Mouse (Mus musculus) limb, embryonic 14.5 days (tissue): ENCODE results near the gene Lgr4. TPM values are rescaled to one million over a fixed set of nuclear protein-coding genes. Genes with fewer than 3 reads are reported as not detected.

ENCODE experiments used
- ATAC-seq: fragments of 200-750 bp; cut with Nextera tagmentation; 2 replicates; pipeline ENCODE4 v1.8.0; 2017; ENCODE audit warnings: low read depth, moderate number of reproducible peaks, moderate TSS enrichment; ENCODE audit not compliant: low FRiP score
- DNase-seq: peaks from one replicate; pipeline ENCODE4 v3.0.0-alpha.2; 2015; ENCODE audit warnings: low spot score
- H3K27ac ChIP-seq: fragments of 300-500 bp; sonication (generic); replicated peaks from 2 replicates; pipeline ENCODE4 v1.5.1; 2014; ENCODE audit warnings: low read depth, mild to moderate bottlenecking, low read length, moderate library complexity, mixed read lengths
- H3K27me3 ChIP-seq: fragments of 300-500 bp; sonication (generic); 2 replicates; pipeline ENCODE4 v1.6.1; 2014; ENCODE audit warnings: low read length, mixed read lengths; ENCODE audit not compliant: control insufficient read depth, insufficient read depth
- H3K36me3 ChIP-seq: fragments of 300-500 bp; sonication (generic); 2 replicates; pipeline ENCODE4 v1.6.1; 2014; ENCODE audit warnings: mild to moderate bottlenecking, low read length, moderate library complexity, mixed read lengths; ENCODE audit not compliant: control insufficient read depth, insufficient read depth
- H3K4me1 ChIP-seq: fragments of 300-500 bp; sonication (generic); 2 replicates; pipeline ENCODE4 v1.6.1; 2014; ENCODE audit warnings: antibody characterized with exemption, low read length, mixed read lengths; ENCODE audit not compliant: control insufficient read depth, insufficient read depth
- H3K4me2 ChIP-seq: fragments of 300-500 bp; sonication (generic); replicated peaks from 2 replicates; pipeline ENCODE4 v1.6.1; 2014; ENCODE audit warnings: low read depth, mild to moderate bottlenecking, low read length, moderate library complexity; ENCODE audit not compliant: severe bottlenecking
- H3K4me3 ChIP-seq: fragments of 300-500 bp; sonication (generic); replicated peaks from 2 replicates; pipeline ENCODE4 v1.5.1; 2014; ENCODE audit warnings: low read length
- H3K9ac ChIP-seq: fragments of 300-500 bp; sonication (generic); 2 replicates; pipeline ENCODE4 v1.6.1; 2014; ENCODE audit warnings: mild to moderate bottlenecking, low read depth, low read length, moderate library complexity; ENCODE audit not compliant: severe bottlenecking
- H3K9me3 ChIP-seq: fragments of 300-500 bp; sonication (generic); 2 replicates; pipeline ENCODE4 v1.6.1; 2016; ENCODE audit warnings: low read length; ENCODE audit not compliant: control insufficient read depth
- POLR2A ChIP-seq: fragments of 200-500 bp; IDR thresholded peaks from 2 replicates; pipeline ENCODE4 v1.8.0; 2012; ENCODE audit warnings: inconsistent platforms, mild to moderate bottlenecking, moderate library complexity, borderline replicate concordance; ENCODE audit not compliant: insufficient read depth, insufficient read length; ENCODE audit errors: extremely low read depth
- WGBS: fragments of 180-500 bp; shearing (Covaris S2); extraction: QIAGEN DNeasy Blood & Tissue Kit; methylation state at CpG from one replicate; pipeline ENCODE4 v1.1.7; 2014; 5-methylcytosine and 5-hydroxymethylcytosine counted together
- polyA plus RNA-seq, 2 experiments: library from polyadenylated mRNA; depleted of rRNA in 1 of 2; stranded (reverse) in 1 of 2; unstranded in 1 of 2; fragments of >200 nt; fragmentation: Nextera tagmentation in 1 of 2; extraction: Ambion mirVana in 1 of 2; gene quantifications; 2 replicates each; pipeline versions ENCODE4 v1.2.1 to v1.2.3; 2012 to 2014

Gene Lgr4
- polyA plus RNA-seq, 2 experiments: 27.8 to 32.3 TPM

DNA sequence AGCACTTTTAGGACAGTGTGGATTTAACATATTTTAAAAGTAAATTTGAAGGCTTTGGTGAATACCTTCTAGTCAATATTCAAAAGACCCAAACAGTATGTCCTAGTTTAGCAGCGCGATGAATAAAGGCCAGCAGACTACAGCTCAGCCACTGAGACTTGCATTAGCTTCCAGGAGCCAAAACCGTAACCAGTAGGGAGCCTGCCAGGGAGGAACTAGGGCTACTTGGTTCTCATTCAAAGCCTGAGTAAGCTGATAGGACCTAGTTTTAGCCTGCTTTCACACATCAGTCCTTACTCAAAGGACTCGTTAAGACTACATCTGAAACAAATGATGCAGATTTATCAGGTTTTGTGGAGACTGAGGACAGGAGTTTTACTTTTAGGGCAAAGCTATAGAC lies 102.2 kb downstream of the Lgr4 start:
- WGBS: 83% methylated on average over 4 of the region's 4 CpGs
- Histone ChIP-seq H3K27ac (no peak overlapping the region), H3K9ac (0 out of 2 replicates have a peak overlapping the region, but pooled peaks have one; percentile 34), H3K4me3 (0 out of 2 replicates have a peak overlapping the region, but pooled peaks have one; percentile 5), H3K27me3 (no peaks in the 10 kb centered on the region), H3K36me3 (peaks cover 12% of the 10 kb centered on the region), H3K9me3 (no peaks in the 10 kb centered on the region), H3K4me1 (peaks cover 20% of the 10 kb centered on the region), H3K4me2 (peak overlapping the region; percentile 82; the same call in 1 of the 2 replicates)
- TF ChIP-seq POLR2A: no peak
- ATAC-seq: no peak
- no peak for DNase-seq

DNA sequence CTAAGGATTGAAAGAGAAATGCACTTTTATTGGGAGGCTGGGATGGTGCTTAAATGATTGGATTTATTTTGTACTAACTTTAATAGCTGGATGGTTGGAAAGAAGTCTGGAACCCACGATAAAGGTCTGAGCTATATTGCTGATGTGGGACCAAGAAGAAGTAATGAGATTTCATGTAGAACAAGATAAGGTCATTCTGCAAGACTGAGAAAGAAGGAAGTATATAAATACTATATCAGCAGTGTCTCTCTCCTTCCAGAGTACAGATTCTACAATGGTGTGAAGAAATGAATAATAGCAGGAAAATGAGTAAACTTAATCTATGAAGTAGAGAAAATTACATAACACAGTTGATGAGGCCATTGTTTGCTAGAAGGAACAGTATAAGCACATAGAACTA lies 103.0 kb downstream of the Lgr4 start:
- Histone ChIP-seq H3K27me3 (no peaks in the 10 kb centered on the region), H3K4me1 (peaks cover 20% of the 10 kb centered on the region), H3K27ac (no peak overlapping the region), H3K4me3 (no peak overlapping the region), H3K36me3 (peaks cover 12% of the 10 kb centered on the region), H3K9me3 (no peaks in the 10 kb centered on the region), H3K9ac (no peak overlapping the region), H3K4me2 (peak overlapping the region; percentile 13; the same call in 1 of the 2 replicates)
- DNase-seq (no peak), ATAC-seq (no peak)
- WGBS: 90% methylated on average over 1 of the region's 1 CpGs
- TF ChIP-seq POLR2A: no peak

DNA sequence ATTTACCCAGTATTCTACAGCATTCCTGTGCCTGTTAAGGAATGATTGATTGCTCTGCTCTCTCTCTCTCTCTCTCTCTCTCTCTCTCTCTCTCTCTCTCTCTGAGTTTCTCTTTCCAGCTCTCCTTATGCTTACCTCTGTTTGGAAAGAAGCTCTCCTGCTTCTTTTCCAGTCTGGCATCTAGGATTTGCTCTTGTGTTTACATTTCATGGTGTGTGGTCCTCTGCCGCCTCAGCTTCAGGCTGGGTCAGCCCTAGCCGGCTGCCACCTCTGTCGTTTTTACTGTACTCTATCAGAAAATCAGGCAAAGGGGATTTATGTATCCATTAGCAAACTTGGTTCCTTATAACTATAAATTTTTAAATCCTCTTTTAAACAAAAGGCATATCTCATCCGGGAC lies 118.8 kb downstream of the Lgr4 start:
- Histone ChIP-seq H3K4me2 (no peak overlapping the region), H3K4me1 (peaks cover 26% of the 10 kb centered on the region), H3K9ac (peak overlapping the region; percentile 26; the same call in 1 of the 2 replicates), H3K27ac (0 out of 2 replicates have a peak overlapping the region, but pooled peaks have one; percentile 6), H3K9me3 (no peaks in the 10 kb centered on the region), H3K36me3 (peaks cover 4% of the 10 kb centered on the region; the same call in 1 of the 2 replicates), H3K27me3 (no peaks in the 10 kb centered on the region), H3K4me3 (no peak overlapping the region)
- no peak for TF ChIP-seq POLR2A
- peak; percentile 54; the same call in 1 of the 2 replicates for ATAC-seq
- DNase-seq: no peak
- WGBS: 16% methylated on average over 4 of the region's 4 CpGs

DNA sequence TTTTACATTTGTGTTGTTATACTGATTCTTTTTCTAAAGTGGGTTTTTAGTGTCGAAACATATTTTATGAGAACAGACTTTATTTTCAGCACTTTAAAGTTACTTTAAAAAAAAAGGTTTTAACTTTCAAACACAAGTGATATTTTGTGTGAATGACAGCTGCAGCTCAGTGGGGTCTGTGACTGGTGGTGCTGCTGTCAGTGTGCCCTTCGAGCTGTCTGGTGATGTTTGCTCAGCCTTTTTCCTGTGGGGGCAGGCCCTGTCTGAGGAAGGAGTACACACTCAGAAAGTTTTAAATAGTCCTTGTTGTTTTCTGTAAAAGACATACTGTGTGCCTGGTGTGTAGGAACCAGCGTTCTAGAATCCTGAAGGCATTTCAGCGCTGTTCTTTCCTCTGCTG lies 119.2 kb downstream of the Lgr4 start:
- H3K4me3 ChIP-seq: no peak overlapping the region
- no peak overlapping the region for H3K9ac ChIP-seq
- WGBS: 54% methylated on average over 4 of the region's 4 CpGs
- peak overlapping the region; percentile 65; the same call in 1 of the 2 replicates for H3K27ac ChIP-seq
- DNase-seq: no peak
- ATAC-seq: peak; percentile 65; the same call in 1 of the 2 replicates
- no peak for TF ChIP-seq POLR2A
- H3K27me3 ChIP-seq: no peaks in the 10 kb centered on the region
- no peaks in the 10 kb centered on the region for H3K9me3 ChIP-seq
- H3K4me1 ChIP-seq: peaks cover 26% of the 10 kb centered on the region
- no peak overlapping the region for H3K4me2 ChIP-seq
- H3K36me3 ChIP-seq: peaks cover 4% of the 10 kb centered on the region; the same call in 1 of the 2 replicates

DNA sequence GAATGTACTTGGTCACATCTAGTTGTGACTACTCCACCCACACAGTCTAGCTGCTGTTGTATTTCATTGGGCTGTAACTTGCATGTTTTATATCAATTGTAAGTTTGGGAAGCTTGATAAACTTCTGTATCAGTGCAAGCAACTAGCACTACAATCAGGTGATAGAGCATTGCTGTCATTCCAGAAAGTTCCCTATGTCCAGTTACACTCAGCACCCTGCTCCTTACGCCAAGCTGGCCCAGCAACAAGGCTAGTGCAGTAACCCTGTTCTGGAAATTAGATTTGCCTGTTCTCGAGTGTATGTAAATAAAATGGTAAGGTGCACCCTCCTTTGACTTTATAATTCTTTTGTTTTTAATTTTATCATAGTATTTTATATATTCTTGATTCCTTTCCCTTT lies 119.8 kb downstream of the Lgr4 start:
- no peak overlapping the region for H3K4me3 ChIP-seq
- H3K4me1 ChIP-seq: peaks cover 26% of the 10 kb centered on the region
- no peaks in the 10 kb centered on the region for H3K9me3 ChIP-seq
- 79% methylated on average over 2 of the region's 2 CpGs for WGBS
- DNase-seq (no peak), ATAC-seq (no peak)
- H3K27ac ChIP-seq: peak overlapping the region; percentile 65; the same call in 1 of the 2 replicates
- no peaks in the 10 kb centered on the region for H3K27me3 ChIP-seq
- no peak overlapping the region for H3K4me2 ChIP-seq
- no peak for TF ChIP-seq POLR2A
- H3K36me3 ChIP-seq: peaks cover 4% of the 10 kb centered on the region; the same call in 1 of the 2 replicates
- H3K9ac ChIP-seq: no peak overlapping the region
